Mouse (Mus musculus) urinary bladder, adult 18-20 months (tissue): ENCODE measurements around the gene Atp23.
"Not testable (repeated sequence)": the region's sequence is repeated elsewhere in the genome, so short reads cannot be mapped to it uniquely, and the experiment has no call there.

Source experiments
- DNase-seq, 2 experiments: peaks; one replicate each; pipeline ENCODE4 v3.0.0; 2022; ENCODE audit warnings: low spot score in 2 of 2, mixed read lengths in 2 of 2

The Atp23 gene

DNA sequence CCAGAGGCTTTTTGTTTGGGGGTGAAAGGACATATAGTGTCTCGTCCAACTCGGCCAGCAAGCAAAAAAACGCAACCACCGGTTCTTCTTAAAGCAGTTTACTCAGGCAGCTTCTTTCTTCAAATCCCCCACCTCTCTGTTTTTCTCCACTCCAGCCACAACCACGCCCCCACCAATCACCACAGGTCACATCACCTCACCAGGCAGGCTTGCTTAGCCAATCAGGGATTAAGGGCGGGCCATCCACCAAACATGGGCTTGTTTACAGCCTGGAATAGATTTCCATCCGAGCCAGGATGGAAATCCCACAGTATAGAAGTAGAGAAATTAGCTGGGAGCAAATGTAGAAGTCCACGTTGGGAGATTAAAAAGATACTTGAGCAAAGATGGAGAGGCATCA is 74.9 kb downstream of the Atp23 start:
- not testable (repeated sequence) for DNase-seq

DNA sequence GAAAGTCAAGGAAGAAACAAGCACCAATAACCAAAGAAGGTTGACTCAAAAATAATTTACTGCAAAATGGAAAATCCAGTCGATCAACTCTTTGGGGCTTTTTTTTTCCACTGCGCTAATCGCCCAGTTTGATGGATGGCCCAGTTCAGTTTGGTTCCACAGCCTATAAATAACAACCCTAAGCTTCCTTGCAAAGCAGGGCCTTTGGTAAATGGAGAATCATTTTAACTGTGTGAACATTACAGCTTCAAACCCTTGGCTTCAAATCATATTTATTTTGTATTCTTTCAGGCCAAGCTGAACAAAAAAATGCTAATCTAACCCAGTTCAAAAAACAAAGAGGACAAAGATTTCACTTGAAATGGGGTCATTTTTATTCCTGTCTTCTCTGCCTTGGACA is 78.7 kb downstream of the Atp23 start:
- DNase-seq: no peak
